In genomic region chr15:31223596-31224134, GRCm38 (mm10) we compare ENCODE assay signal across 8 mouse cellular contexts. TPM values are rescaled to one million over a fixed set of nuclear protein-coding genes. Genes with fewer than 3 reads are reported as not detected.
DNase-seq lines count a peak whose midpoint lies in the region; ATAC-seq lines count a peak whose summit lies in the region.

No protein-coding gene starts in this region.

- no peak overlapping the region for H3K27ac ChIP-seq in kidney, embryonic 14.5 days (ENCODE audit: low read depth, low read length)
- peak overlapping the region; percentile 77 for H3K27ac ChIP-seq in forebrain, embryonic 15.5 days (replicated peaks)
- H3K27ac ChIP-seq in lung, embryonic 15.5 days = peak overlapping the region; percentile 51

- ATAC-seq in kidney, embryonic 14.5 days (ENCODE audit: low FRiP score, low TSS enrichment) = 0 out of 2 replicates have a peak, but pooled peaks have one; percentile 0
- ATAC-seq in forebrain, embryonic 15.5 days (replicated peaks) = peak; percentile 53; the same call in 1 of the 2 replicates
- peak; percentile 36; the same call in 1 of the 2 replicates for ATAC-seq in lung, embryonic 15.5 days (ENCODE audit: borderline replicate concordance, extremely low read depth, low FRiP score, low TSS enrichment)
- ATAC-seq in inflammation-experienced regulatory T-cells, adult 6 months = no peak
- no peak for ATAC-seq in frontal cortex, adult (ENCODE audit: low TSS enrichment)

- no peak for DNase-seq in kidney, postnatal 25 days
- peak; percentile 19 for DNase-seq in adrenal gland, postnatal 25 days
- DNase-seq in urinary bladder, adult 18-20 months (ENCODE audit: low spot score in 2 of 2) = no peak

- 40% methylated on average over 15 of the region's 15 CpGs for WGBS in kidney, embryonic 14.5 days
- 46% methylated on average over 15 of the region's 15 CpGs for WGBS in forebrain, embryonic 15.5 days
- WGBS in lung, embryonic 15.5 days = 25% methylated on average over 15 of the region's 15 CpGs

- H3K27me3 ChIP-seq in kidney, embryonic 14.5 days (ENCODE audit: control insufficient read depth, insufficient read depth, low read length) = no peaks in the 10 kb centered on the region
- H3K27me3 ChIP-seq in forebrain, embryonic 15.5 days = no peaks in the 10 kb centered on the region
- no peaks in the 10 kb centered on the region for H3K27me3 ChIP-seq in lung, embryonic 15.5 days

- peak overlapping the region; percentile 83 for H3K9ac ChIP-seq in kidney, embryonic 14.5 days (ENCODE audit: low read depth, low read length)
- peak overlapping the region; percentile 92 for H3K9ac ChIP-seq in forebrain, embryonic 15.5 days (replicated peaks)
- peak overlapping the region; percentile 31 for H3K9ac ChIP-seq in lung, embryonic 15.5 days

- 0 out of 2 replicates have a peak, but pooled peaks cover 4% of the 10 kb centered on the region for H3K4me1 ChIP-seq in kidney, embryonic 14.5 days (ENCODE audit: control insufficient read depth, insufficient read depth, low read length)
- peaks cover 15% of the 10 kb centered on the region for H3K4me1 ChIP-seq in forebrain, embryonic 15.5 days
- peaks cover 17% of the 10 kb centered on the region; the same call in 1 of the 2 replicates for H3K4me1 ChIP-seq in lung, embryonic 15.5 days

- H3K9me3 ChIP-seq in kidney, embryonic 14.5 days (ENCODE audit: control insufficient read depth, low read length) = no peaks in the 10 kb centered on the region
- no peaks in the 10 kb centered on the region for H3K9me3 ChIP-seq in forebrain, embryonic 15.5 days
- H3K9me3 ChIP-seq in lung, embryonic 15.5 days = no peaks in the 10 kb centered on the region

- no peaks in the 10 kb centered on the region; the same call in 1 of the 2 replicates for H3K36me3 ChIP-seq in kidney, embryonic 14.5 days (ENCODE audit: control insufficient read depth, insufficient read depth, low read length)
- H3K36me3 ChIP-seq in forebrain, embryonic 15.5 days = no peaks in the 10 kb centered on the region
- no peaks in the 10 kb centered on the region for H3K36me3 ChIP-seq in lung, embryonic 15.5 days

- peak overlapping the region; percentile 83 for H3K4me3 ChIP-seq in kidney, embryonic 14.5 days (ENCODE audit: low read length)
- peak overlapping the region; percentile 91 for H3K4me3 ChIP-seq in forebrain, embryonic 15.5 days
- H3K4me3 ChIP-seq in lung, embryonic 15.5 days = peak overlapping the region; percentile 73

- H3K4me2 ChIP-seq in kidney, embryonic 14.5 days (replicated peaks; ENCODE audit: low read depth, low read length) = peak overlapping the region; percentile 49
- peak overlapping the region; percentile 91 for H3K4me2 ChIP-seq in forebrain, embryonic 15.5 days (replicated peaks)
- peak overlapping the region; percentile 69 for H3K4me2 ChIP-seq in lung, embryonic 15.5 days

RNA-seq across cellular contexts. Expression of gene Dap, which starts 0.4 kb away (rescaled TPM):
- 87.1 and 96.9 TPM in 2 replicates for polyA plus RNA-seq in kidney, embryonic 14.5 days (2014; fragmentation: Nextera tagmentation; extraction: Ambion mirVana)
- total RNA-seq in adrenal gland, postnatal 25 days (2021) = 85.6 and 86.7 TPM in 2 replicates
- 18.7 and 19.7 TPM in 2 replicates for polyA plus RNA-seq in forebrain, embryonic 15.5 days (2015; fragmentation: Nextera tagmentation; extraction: Ambion mirVana)
- 83.1 and 87.2 TPM in 2 replicates for polyA plus RNA-seq in lung, embryonic 15.5 days (2015; fragmentation: Nextera tagmentation; extraction: Ambion mirVana)
- 100 to 1,000 TPM in 2 of 3 experiments, 10 to 100 TPM in 1; 86.5 to 188 (median 106) TPM for polyA plus RNA-seq in inflammation-experienced regulatory T-cells, adult 6 months (2017; shearing (Covaris generic))

Comparison
In these comparisons a context has a peak if more than half of its experiments do, and no peak if none do; other contexts are left out.
1. ATAC-seq: peak in kidney, embryonic 14.5 days (single experiment), forebrain, embryonic 15.5 days (single experiment) and lung, embryonic 15.5 days (single experiment); none in inflammation-experienced regulatory T-cells, adult 6 months (single experiment) and frontal cortex, adult (single experiment).
2. H3K9ac ChIP-seq: peak in every context shown above with its lines; median percentile 92 in forebrain, embryonic 15.5 days; 83 in kidney, embryonic 14.5 days; 31 in lung, embryonic 15.5 days.
3. Peak in every context shown above with its lines, with median percentiles within 50 percentile points of each other: H3K4me2 ChIP-seq and H3K4me3 ChIP-seq.